Mouse (Mus musculus): Measurements from ENCODE around the gene Pex10.

DNA sequence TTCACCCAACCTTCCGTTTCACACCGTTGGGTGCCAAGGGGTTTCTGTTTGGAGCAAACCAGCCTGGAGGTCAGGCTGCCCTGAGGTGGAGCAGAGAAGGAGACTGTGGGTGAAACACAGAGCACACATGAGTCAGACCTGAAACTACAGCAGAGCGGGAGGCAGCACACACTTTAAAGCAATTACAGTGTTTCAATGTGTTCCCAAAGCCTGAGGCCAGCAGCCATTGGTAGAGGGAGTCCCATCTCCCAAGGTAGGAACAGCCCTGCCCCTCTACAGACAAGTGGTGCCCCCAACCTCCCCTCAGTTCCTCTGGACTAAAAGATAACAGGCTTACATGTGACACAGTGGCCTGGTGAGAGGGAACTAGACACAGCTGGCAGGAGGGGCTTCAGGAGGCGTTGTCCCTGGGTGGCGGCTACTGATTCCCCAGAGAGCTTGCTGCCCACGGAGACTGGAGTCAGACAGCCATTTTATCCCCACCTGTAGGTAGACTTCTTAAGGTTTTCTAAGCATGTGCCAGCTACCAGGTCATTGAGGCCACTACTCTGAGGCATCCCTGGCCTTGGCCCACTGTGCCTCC is 50.7 kb downstream of the Pex10 start:
- TF ChIP-seq GATA1 (IDR thresholded peaks at IDR 0.05; ENCODE audit: borderline replicate concordance, low read length) (no peak), FLI1 (IDR thresholded peaks at IDR 0.05; ENCODE audit: low read length) (no peak)
